Mouse (Mus musculus) inflammation-experienced regulatory T-cells, adult 6 months (primary cell): ENCODE measurements at regions not wholly inside any gene's neighbourhood (a gene's known extent, or its start where the extent isn't known, plus 50 kb on each side); places are given as distances from the start of the nearest gene placed in this dataset.

Source experiments
- ATAC-seq: one replicate; pipeline ENCODE4 v1.8.0; 2017

DNA sequence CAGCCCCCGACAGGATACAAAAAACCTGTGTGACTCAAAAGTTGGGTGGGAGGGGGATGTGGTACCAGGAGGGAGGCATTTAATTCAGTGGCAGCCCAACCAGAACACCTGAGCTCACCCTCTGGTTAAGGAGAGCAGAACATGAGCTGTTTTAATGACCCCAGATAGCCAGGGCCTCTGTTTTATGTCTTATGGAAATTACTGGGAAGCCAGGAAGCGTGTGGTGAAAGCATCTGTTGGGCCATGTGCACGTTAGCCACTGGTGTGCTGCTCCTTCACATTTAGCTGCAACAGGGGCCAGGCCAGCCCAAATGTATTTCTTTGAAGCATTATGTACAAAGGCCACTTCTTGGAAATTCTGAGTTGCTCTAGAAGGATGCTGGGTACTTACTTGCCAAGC lies 308.2 kb upstream of the Hnrnpa3 start:
- no peak for ATAC-seq

DNA sequence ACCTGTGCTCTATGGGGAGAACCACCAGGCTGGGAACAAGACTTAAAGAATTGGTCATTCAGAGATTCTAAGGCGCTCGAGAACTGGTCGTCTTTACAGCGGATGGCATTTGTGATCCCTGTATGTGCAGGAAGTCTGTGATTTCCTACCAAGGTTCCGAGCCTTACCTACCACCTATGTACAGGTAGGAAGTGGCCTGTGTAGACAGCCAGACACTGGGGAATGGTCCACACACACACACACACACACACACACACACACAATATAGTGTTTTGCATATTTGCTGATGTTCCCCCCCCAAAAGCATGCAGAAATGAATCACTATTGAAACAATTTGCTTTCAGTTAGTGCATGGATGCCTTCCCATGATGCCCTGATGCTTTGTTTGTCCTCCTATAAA lies 307.1 kb upstream of the Hnrnpa3 start:
- no peak for ATAC-seq

DNA sequence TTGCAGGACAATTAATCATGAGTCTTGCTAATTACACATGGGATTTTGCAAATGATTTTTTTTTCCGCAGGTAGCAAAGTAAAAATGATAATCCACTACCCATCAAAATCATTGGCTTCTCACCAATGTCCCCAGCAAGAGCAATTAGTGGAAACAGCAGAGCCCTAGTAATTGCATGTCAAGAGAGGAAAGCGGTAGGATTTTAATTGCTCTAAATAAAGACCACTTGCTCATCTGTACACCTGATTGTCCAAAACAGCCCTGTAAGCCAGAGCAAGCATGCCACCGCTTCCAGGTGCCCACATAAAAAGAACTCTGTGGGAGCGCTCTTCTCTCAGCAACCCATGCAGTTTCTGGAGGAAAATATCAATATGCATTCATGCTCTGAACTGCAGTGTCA lies 306.5 kb upstream of the Hnrnpa3 start:
- no peak for ATAC-seq

DNA sequence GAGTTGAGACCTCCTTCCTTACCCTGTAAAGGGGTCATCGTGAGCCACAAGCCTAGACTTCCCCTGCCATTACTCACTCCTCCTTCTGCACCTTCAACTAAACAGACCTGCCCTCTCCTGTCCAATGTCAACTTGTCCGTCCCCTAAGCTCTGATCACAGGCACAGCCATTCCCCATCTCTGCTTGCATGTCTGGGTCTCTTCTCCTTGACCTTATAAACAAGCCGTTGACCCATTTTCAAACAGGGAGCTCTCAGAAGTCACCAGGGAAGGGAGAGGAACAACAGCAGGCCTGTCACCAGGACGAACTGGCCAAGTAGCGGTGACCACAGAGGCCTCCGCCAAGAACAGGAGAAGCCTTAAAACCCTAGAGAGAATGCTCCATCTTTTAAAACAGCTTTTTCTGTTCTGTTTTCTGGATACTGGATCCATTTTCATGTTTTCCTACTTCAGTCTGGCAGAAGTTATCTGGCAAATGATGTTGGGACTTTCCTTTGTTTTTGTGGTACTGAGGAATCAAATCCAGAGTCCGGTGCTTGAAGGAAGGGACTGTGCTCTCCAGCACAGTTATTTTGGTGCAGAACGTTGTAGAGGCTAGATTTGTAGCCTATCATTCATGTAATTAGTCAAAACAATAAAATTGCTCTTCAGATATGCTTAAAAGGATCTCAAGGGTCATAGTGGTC lies 302.2 kb upstream of the Hnrnpa3 start:
- no peak for ATAC-seq

DNA sequence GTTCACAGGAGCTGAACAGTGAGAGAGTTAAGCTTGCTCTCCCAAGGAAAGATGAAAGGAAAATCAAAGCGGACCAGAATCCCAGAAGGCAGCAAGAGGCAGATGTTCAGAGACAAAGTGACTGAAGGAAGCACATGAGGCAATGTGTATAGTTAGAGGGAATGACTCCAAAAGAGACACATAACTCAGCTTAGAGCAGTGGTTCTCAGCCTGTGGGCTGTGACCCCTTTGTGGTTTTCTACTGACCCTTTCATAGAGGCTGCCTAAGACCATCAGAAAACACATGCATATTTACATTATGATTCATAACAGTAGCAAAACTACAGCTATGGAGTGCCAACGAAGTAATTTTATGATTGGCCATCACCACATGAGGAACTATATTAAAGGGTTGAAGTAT lies 301.5 kb upstream of the Hnrnpa3 start:
- ATAC-seq = no peak

DNA sequence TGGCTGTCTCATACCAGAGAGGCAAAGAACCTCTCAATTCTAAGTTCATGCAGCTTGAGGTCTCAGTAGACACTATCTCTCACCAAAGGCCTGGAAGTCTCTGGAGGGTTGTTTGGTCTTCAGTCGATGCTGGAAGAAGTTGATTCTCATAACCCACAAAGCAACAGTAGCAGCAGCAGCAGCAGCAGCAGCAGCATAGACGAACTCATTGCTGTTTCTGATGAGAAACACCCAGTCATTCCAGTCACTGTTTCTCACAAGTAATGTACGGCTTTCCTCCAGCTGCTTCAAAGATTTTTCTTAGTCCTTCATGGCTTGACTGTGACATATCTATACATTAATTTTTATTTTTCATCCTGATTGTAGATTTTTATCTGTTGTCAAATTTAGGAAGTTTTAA lies 298.1 kb upstream of the Hnrnpa3 start:
- no peak for ATAC-seq

DNA sequence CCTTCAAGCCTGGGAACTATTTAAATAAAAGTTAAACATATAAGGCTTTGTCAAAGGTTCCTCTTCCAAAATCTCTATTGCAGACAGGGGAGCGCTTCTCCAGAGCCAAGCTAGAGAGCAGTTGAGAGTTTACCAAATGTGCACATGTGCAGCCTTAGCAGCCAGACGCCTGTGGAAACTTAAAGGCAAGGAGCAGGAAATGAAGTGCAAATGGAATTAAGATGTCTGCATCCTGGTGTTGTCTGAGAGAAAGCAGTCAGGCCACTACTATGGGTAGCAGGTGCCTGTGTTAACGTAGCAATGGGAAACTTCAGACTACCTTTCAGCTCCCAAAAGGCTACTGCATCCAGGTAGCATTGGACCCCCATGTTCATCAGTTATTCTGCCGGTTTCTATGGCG lies 282.4 kb upstream of the Hnrnpa3 start:
- no peak for ATAC-seq

DNA sequence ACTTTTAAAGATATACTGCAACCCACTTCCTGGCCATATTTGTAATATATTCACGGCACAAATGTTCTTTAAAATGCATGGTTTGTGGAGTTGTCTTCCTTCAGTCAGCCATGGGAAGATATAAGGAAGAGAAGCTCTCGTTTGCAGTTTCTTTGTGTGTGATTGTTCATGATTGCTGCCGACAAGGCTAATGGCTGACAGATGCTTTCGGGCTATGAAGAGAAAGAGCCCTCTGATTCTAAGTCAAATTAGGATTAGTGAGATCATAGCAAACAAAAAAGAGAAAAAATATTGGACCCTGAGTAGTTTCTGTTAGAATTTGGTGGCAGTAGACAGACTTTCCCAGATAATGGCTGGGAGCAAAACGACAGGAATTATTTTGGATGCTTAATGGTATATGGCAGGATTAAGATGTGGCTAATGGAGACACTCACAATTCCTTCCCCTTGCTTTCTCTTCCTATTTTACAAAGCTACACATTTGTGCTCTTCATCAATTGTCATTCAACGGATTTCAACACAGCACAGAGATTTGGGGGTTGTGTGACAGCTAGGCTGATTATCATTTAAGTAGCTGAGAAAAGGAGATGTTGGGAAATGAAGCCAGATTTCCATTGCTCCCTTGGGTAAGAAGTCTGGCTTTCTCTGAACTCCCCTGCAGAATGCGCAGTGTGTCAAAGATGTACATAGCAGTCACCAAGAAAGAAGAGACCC lies 273.4 kb upstream of the Hnrnpa3 start:
- no peak for ATAC-seq

DNA sequence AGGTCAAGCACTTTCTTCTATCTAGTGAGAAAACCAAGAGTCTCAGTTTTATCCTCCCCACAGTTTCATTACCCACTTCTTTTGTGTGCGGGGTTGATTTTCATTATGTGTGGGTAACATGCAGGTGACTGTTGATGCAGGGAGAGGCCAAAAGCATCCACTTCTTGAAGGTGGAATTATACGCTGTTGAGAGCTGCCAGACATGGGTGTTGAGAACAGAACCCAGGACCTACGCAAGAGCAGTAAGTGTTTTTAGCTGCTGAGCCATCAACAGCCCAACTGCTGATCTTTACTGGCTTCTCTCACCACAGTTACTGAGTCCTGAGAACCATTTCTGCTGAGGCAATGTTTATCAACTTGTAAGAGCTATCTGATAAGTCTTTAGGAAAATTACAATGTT lies 272.4 kb upstream of the Hnrnpa3 start:
- ATAC-seq = no peak

DNA sequence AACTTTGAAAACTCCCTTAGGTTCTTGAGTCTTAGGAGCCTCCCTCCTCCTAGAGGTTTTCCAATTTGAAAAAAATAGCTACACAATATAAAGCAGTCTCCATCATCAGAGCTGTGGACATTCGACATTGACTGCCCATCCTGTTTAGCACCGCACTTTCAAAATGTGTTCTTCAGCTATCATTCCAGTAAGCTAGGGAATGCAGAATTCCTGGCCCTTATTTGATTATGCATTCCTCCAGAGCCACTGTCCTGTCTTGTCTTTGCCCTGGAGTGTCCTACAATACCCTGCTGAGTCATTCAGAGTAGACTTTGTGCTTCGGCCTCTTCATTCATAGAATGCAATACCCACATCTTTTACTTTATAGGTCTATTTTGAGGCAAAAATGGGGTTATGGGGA lies 267.0 kb upstream of the Hnrnpa3 start:
- ATAC-seq = no peak

DNA sequence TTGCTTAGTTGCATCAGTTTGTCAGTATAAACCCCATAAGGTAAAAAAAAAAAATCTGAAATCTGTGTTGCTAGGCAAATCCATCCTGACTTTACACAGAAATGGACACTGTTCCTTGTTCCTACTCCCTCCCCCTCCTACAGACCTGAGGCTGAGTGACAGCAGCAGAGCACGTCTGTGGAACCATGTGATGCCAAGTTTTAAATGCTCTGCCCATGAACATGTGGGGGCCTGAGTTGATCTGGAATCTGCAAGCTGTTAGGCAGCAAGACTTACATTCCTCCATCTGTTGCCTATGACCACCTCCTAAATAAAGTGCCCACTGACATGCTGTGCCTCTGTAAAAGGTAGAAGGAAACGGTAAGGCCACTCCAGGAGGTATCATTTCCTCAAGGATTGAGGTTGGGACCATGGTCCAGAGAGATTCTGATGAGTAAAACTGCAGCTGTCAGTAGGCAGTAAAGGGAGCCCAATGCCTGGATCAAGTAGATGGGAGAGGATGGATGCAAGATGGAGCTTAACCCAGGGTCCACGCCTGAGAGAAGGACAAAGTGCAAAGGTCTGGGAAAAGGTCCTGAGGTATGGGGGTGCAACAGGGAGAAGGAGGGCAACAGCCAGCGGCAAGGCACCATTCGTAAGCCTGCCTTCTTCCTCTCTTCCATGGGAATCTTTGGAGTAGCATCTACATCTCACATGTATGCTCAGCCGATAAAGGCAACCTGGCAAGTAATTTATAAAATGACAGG lies 264.0 kb upstream of the Hnrnpa3 start:
- no peak for ATAC-seq

DNA sequence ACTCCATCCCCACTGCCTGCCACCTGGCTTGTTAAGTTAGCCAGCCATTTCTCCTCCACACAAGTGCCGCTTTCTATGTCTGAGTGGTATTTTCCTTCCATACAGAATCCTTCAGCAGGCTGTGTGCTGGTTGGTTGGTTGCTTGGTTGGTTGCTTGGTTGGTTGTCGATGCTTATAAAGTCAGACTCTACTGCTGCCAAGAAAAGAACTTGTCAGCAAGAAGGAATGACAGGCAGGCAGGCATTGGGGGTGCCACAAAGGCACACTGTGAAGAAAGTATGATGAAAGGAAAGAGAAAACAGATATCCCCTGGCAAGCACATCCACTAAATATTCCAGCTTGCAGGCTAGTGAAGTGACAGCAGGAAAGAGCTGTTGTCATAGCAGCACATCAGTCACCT lies 263.0 kb upstream of the Hnrnpa3 start:
- ATAC-seq = no peak

DNA sequence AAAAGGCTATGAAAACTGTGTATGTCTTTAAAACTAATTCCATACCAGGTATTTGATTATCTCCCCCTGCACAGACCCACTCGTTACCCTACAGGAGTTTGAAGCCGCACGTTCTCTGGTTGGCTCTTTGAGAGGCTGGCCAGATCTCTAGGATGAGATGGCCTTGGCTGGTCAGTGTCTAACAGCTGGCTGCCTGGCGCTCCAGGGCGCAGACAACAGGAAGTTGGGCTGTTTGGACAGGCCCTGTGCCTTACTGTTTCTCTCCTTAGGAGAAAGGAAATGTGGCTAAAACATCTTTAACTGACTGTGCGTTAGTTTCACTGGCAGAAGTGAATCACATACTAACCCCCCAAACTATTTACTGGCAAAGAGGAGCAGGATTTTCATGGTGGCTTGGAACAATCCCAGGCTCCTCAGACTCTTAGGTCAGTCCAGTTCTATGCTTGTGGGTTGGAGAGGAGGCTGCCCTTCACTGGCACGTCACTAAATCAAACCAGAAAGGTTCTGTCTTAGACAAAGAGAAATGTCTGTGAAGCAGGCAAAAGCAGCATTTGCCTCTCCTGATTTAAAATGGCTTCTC lies 258.7 kb upstream of the Hnrnpa3 start:
- ATAC-seq = no peak

DNA sequence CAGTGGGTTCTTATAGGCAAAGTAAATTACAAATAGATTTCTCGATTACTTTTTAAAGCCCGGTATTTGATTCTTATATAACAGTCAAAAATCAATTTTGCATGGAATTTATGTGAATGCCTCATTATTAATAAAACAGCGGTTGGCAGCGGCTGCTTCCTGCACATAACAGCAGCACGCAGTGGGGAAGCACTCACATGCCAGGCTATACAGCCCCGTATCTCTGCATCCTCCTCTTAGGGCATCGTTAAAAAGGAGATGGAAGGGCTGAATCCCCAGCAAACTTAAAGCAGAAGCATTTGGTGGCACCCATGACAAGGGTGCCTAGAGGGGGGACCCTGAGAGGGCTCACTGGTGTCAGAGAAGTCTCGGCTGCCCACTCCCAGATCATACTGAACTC lies 255.3 kb upstream of the Hnrnpa3 start:
- no peak for ATAC-seq

DNA sequence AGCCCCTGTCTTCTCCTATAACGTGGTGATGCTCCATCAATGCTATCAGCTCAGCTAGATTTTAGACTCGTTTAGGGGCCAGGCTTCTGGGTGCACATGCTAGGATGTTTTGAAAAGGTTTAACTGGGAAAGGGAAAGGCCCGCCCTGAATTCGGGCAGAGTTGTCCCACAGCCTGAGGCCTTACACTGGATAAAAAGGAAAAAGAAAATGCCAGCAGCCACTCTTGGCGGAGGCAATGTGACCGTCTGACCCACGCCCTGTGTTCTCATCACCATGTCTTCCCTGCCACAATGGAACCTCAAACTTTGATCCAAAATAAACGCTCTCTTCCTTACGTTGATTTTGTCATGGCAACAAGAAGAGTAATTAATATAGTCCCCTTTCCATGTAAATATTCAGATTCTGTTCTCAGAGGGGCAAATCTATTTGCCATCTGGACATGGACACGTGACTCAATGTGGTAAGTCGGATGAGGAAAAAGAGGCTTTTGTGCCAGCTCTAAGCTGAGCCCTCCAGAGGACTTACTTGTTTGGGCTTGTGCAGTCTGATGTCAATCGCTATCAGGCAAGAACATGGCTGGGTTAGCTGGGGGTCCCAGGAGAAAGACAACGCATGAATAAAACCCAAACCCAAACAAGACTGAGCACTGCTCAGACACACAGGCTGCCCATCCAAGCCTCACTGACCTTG lies 253.4 kb upstream of the Hnrnpa3 start:
- no peak for ATAC-seq

DNA sequence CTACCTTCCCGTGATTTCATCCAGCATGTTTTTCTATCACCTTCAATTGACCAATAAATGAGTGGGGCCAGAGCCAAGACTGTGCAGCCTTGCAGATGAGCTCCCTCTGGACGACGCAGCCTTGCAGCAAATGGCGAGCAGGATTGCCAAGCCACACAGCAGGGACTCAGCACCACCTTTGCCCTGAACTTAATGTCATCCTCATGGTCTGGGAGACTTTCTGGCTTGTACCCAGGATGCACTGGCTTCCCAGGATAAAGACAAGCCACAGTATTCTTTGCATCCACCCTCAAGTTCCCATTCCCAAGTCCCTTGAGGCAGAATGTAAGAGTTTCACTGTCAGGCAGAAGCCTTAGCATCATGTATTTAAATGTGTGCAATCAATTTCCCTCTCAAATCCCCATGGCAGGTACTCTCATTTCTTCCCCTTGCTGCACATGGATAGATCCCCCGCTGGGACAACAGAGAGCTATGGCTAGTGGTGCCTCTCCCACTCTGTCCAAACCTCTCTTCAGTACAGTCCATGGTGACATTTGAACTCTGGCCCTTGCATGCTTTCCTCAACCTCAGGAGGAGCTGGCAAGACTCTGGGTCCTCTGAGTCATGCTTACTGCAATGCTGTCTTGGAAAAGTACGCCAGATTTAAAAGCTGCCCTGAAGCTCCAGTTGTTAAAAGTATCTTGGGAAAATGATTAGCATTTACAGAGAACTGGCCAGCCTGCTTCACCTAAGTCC lies 252.2 kb upstream of the Hnrnpa3 start:
- no peak for ATAC-seq

DNA sequence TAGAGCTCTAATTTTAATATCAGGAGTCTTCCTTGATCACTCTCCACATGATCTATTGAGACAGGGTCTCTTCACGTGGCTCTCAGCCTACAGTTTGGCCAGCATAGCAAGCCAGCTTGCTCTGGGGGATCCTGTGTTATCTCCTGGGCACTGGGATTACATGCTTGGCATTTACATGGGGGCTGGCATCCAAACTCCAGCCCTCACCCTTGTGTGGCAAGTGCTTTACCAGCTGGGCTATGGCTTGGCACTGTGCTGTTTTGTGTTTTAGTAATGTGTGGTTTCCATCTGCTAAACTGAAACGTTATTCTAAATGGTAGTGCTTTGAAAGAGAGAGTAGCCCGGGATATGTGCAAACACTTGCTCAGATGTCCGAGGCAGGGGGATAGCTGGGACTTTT lies 251.5 kb upstream of the Hnrnpa3 start:
- no peak for ATAC-seq

DNA sequence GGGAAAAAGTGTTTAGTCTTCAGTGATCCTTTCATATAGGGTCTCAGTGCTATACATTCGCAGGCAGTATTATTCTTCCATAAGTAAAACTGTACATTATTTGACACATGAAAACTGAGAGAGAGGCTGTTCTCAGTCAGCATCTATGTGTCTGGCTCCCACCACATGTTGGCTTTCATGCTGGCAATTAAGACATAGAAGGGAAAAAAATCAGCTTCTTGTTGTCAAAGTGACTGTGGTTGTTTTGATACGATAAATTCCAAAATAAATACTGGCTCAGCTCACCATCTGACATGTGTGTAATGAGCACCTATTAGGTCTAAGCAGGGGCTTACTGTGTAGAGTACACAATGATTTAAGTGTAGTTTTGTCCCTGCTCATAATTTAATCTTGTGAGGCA lies 251.0 kb upstream of the Hnrnpa3 start:
- no peak for ATAC-seq

DNA sequence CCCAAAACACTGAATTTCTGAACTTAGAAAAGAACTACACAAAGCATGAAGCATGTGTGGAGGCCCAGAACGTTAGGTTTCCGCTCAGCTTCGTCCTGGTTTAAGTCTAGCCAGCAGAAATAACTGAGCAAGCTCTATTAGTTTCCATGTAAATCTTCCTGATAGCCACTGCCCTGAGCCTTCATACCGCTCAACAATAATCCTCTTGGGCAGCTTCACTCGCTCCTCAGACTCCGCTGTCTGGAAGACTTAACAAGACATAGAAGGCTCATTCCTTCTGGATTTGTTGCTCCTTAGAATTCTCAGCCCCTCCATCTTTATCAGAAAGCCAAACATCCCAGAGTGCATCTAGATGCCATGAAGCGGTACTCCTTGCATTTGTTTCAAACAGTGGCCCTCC lies 249.3 kb upstream of the Hnrnpa3 start:
- ATAC-seq = no peak

DNA sequence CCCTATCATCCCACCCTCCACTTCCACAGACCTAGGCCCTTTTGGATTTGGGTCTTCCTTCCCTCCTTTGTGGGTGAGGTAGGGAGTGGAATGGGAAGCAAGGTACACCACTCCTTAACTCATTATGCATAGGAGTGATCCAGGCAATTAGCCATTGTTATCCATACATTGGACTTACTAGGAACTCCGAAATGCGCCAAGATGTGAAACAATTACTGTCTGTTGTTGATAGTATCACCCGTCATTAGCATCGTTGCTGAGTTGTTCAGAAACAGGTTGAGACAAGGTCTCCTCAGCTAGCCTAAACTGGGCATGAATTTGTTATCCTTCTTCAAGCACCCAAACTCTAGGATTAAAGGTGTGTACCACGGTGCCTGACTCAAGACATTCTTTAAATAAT lies 246.3 kb upstream of the Hnrnpa3 start:
- ATAC-seq = no peak

DNA sequence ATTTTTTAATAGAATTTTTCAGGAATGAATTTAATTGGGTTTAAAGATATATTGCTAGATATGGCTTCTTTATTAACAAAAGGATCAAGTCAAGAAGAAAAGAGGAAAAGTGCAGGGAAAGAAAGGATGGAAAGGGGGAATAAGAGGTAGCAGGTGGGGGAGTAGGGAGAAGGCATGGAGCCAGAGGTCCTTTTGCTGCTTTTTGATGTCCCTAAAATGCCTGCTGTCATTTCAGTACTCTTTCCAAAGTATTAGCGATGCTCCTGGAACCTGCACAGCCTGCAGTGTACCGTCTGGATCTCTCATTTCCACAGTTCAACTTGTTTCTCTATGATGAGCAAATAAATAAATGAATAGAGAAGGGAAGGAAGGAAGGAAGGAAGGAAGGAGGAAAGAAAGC lies 240.4 kb upstream of the Hnrnpa3 start:
- no peak for ATAC-seq

DNA sequence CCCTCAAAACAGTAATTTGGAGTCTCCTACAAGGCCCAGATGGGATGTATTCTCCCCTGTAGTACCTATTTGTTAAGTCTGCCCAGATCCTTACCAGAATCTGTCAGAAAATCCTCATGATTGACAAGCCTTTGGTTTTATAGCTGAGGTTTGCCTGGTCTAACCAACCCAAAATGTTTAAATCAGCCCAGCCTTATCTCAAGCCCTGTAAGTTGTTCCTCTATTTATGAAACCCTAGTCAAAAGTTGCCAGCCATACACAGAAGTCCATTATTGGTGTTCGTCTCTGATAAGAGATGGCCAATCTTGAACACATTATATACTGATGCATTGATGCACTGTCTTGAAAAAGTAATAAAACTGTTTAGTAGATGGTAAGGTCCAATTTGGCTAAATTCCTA lies 239.9 kb upstream of the Hnrnpa3 start:
- no peak for ATAC-seq
